Mouse (Mus musculus): ENCODE data around the gene Slc11a1. TPM values are rescaled to one million over a fixed set of nuclear protein-coding genes. Genes with fewer than 3 reads are reported as not detected.
A peak's percentile ranks its signal among the peaks of the same experiment; 100 is the strongest.

The Slc11a1 gene
- total and polyA plus RNA-seq, 3 experiments = 0.11 TPM; not detected in 2

DNA sequence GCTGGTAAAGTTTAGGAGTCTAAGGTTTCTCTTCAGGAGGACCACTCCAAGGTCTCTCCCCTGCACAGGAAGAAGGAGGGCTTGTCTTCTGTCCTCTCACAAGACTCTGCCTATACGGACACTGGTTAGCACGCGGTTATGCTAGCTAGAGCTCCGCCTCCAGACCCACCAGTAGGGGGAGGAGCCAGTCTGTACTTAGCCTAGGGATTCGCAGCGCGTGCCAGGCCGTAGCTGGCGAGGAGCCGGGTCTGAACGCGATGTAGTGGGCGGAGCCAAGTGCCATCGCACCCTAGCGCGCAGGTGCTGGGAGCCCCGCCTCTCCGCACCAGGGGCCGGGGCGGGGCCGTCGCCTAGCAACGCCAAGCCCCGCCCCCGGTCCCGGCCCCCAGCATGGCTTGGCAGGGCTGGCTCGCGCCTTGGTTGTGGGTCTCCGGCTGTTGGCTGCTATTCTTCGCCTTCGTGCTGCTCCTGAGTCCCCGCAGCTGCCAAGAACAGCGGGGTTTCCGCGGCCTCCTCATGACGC lies 42.7 kb upstream of the Slc11a1 start (continued):
- no peak for TF ChIP-seq ZNF384 (IDR thresholded peaks at IDR 0.05; ENCODE audit: low read depth, low read length)
- peak; percentile 67; the same call in 1 of the 2 replicates for TF ChIP-seq POLR2AphosphoS2 (IDR thresholded peaks at IDR 0.05; ENCODE audit: low read length)
- TF ChIP-seq MAZ (IDR thresholded peaks at IDR 0.05; ENCODE audit: low read depth, low read length) = peak; percentile 77; the same call in 1 of the 2 replicates
- no peak for TF ChIP-seq GATA1 (IDR thresholded peaks at IDR 0.05; ENCODE audit: low read depth, low read length)
- TF ChIP-seq ETS1 (IDR thresholded peaks at IDR 0.05; ENCODE audit: low read depth, low read length) = peak; percentile 25; the same call in 1 of the 2 replicates
- TF ChIP-seq TAL1 (IDR thresholded peaks at IDR 0.05; ENCODE audit: low read length) = no peak
- TF ChIP-seq BHLHE40 (IDR thresholded peaks at IDR 0.05; ENCODE audit: borderline replicate concordance, low read depth, low read length) = no peak; the same call in 1 of the 2 replicates
- no peak for TF ChIP-seq ZKSCAN1 (IDR thresholded peaks at IDR 0.05; ENCODE audit: low read depth, low read length)
- no peak for TF ChIP-seq MYB (IDR thresholded peaks at IDR 0.05; ENCODE audit: low read depth, low read length)
- no peak for TF ChIP-seq E2F4 (IDR thresholded peaks at IDR 0.05; ENCODE audit: borderline replicate concordance, low read depth, low read length)
- TF ChIP-seq HCFC1 (IDR thresholded peaks at IDR 0.05; ENCODE audit: low read depth, low read length) = peak; percentile 67
- TF ChIP-seq POLR2A (IDR thresholded peaks at IDR 0.05; ENCODE audit: control insufficient read depth in 1 of 2, insufficient read depth in 1 of 2, low read depth in 1 of 2, low read length in 2 of 2, poor library complexity in 1 of 2) = peak; percentile 37 to 96; a peak in 3 of 4 replicates
- no peak for TF ChIP-seq MAFK (IDR thresholded peaks at IDR 0.05; ENCODE audit: borderline replicate concordance, low read depth, low read length)
- no peak for TF ChIP-seq CHD1 (IDR thresholded peaks at IDR 0.05; ENCODE audit: low read depth, low read length)
- peak; percentile 76 for TF ChIP-seq SIN3A (IDR thresholded peaks at IDR 0.05; ENCODE audit: low read length)

DNA sequence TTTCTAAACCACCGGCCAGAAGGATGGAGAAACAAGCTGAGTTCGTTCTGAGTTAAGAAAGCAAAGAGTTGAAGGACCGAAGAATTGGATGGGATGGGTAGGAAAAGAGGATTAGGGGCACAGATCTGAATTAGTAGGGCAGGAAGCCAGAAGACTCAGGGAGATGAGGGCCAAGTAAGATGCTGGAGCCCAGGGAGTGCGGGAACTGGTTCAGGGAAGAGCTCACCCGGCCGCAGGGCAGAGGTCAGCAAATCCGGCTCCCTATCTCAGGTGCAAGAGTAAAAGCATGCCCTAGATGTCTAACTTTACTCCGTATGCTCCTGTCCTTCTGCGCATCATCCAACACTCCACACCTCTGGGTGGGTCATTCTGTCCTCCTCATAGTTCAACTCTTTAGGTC lies 42.1 kb upstream of the Slc11a1 start:
- Histone ChIP-seq H3K36me3 (ENCODE audit: control insufficient read depth in 1 of 2, insufficient read depth in 2 of 2, low read length in 2 of 2) (peaks cover 0 to 13% of the 10 kb centered on the region in 2 experiments; a peak in 2 of 4 replicates), H3K27ac (ENCODE audit: control insufficient read depth, low read depth, low read length) (no peak overlapping the region), H3K9ac (ENCODE audit: control insufficient read depth, low read depth, low read length, poor library complexity, severe bottlenecking) (peak overlapping the region; percentile 54), H3K4me3 (ENCODE audit: control insufficient read depth in 1 of 2, insufficient read depth in 1 of 2, low read depth in 2 of 2, low read length in 2 of 2) (peak overlapping the region; percentile 51 to 72), H3K79me2 (ENCODE audit: control insufficient read depth, insufficient read depth, low read length, poor library complexity) (no peaks in the 10 kb centered on the region), H3K4me1 (ENCODE audit: control insufficient read depth in 1 of 2, insufficient read depth in 2 of 2, low read length in 2 of 2) (peaks cover 10 to 25% of the 10 kb centered on the region in 2 experiments), H3K27me3 (ENCODE audit: control insufficient read depth in 1 of 2, insufficient read depth in 2 of 2, low read length in 2 of 2) (no peaks in the 10 kb centered on the region), H3K9me3 (replicated peaks; ENCODE audit: insufficient read depth, low read length) (no peaks in the 10 kb centered on the region)
- no peak for TF ChIP-seq MAZ (IDR thresholded peaks at IDR 0.05; ENCODE audit: low read depth, low read length)
- TF ChIP-seq UBTF (IDR thresholded peaks at IDR 0.05; ENCODE audit: borderline replicate concordance, insufficient read depth, low read depth, low read length) = no peak
- TF ChIP-seq POLR2AphosphoS5 (IDR thresholded peaks at IDR 0.05; ENCODE audit: borderline replicate concordance, low read depth, low read length) = no peak
- no peak for TF ChIP-seq NELFE (IDR thresholded peaks at IDR 0.05; ENCODE audit: low read depth, low read length)
- TF ChIP-seq GABPA (IDR thresholded peaks at IDR 0.05; ENCODE audit: low read depth, low read length) = no peak
- DNase-seq (ENCODE audit: low read depth, low spot score) = no peak
